Mouse (Mus musculus): ENCODE data around the gene Pdlim4.

- no peak for TF ChIP-seq POLR2A (IDR thresholded peaks at IDR 0.05; ENCODE audit: low read depth, low read length)
- TF ChIP-seq CTCF (IDR thresholded peaks at IDR 0.05; ENCODE audit: borderline replicate concordance, insufficient read depth, low read length) = no peak
Measured at GRCm38 (mm10) chr11:54092188-54092587, 23.4 kb upstream of the Pdlim4 start.
